Mouse (Mus musculus): ENCODE results near the gene Gm34653.

DNA sequence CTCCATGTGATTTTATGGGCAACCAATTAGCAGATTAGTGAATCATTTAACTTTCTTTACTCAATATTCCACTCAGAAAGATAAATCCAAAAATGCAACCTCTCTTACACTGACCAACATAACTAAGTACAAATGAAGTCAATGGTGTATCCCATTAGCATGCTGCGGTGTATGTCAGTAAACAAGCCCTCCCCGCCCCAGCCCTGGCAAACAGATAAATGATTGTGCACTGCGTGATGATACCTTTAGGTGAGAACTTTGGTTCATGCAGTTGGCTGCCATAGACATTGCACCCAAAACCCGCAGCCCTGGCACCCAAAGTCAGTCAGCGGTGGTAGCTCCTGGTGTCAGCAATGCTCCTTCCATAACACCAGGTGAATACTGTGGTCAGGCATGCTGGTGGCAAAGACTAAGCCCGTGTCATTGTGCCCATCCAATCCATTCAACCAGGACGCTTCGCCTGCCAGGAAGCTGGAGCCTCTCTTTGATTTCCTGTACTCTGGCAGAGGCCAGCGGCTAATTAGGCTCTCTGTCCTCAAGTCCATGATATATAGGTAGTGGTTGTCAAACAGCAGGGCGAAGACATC is 27.4 kb upstream of the Gm34653 start:
- no peak for TF ChIP-seq CTCF (IDR thresholded peaks at IDR 0.05; ENCODE audit: low read depth)
- no peak for TF ChIP-seq EP300 (IDR thresholded peaks at IDR 0.05; ENCODE audit: low read depth)
